Mouse (Mus musculus) neural tube, embryonic 14.5 days (tissue): ENCODE results near the gene Borcs6. TPM values are rescaled to one million over a fixed set of nuclear protein-coding genes. Genes with fewer than 3 reads are reported as not detected.
A peak's percentile ranks its signal among the peaks of the same experiment; 100 is the strongest.

ENCODE experiments used
- ATAC-seq: fragments of 200-750 bp; cut with Nextera tagmentation; 2 replicates; pipeline ENCODE4 v1.8.0; 2017; ENCODE audit warnings: low read depth, mild to moderate bottlenecking, moderate TSS enrichment, moderate library complexity
- H3K27ac ChIP-seq: fragments of 300-500 bp; sonication (generic); 2 replicates; pipeline ENCODE4 v1.5.1; 2014; ENCODE audit warnings: low read depth, mild to moderate bottlenecking, control low read depth, low read length, moderate library complexity, mixed read lengths
- H3K27me3 ChIP-seq: fragments of 300-500 bp; sonication (generic); 2 replicates; pipeline ENCODE4 v1.6.1; 2014; ENCODE audit warnings: low read length; ENCODE audit not compliant: control insufficient read depth, insufficient read depth
- H3K36me3 ChIP-seq: fragments of 300-500 bp; sonication (generic); 2 replicates; pipeline ENCODE4 v1.6.1; 2014; ENCODE audit warnings: low read length, mixed read lengths; ENCODE audit not compliant: control insufficient read depth, insufficient read depth
- H3K4me1 ChIP-seq: fragments of 300-500 bp; sonication (generic); 2 replicates; pipeline ENCODE4 v1.6.1; 2014; ENCODE audit warnings: low read length; ENCODE audit not compliant: control insufficient read depth, insufficient read depth
- H3K4me2 ChIP-seq: fragments of 300-500 bp; sonication (generic); 2 replicates; pipeline ENCODE4 v1.6.1; 2014; ENCODE audit warnings: mild to moderate bottlenecking, low read depth, low read length, control low read depth
- H3K4me3 ChIP-seq: fragments of 300-500 bp; sonication (generic); 2 replicates; pipeline ENCODE4 v1.5.1; 2014; ENCODE audit warnings: low read depth, low read length, control low read depth, mixed read lengths
- H3K9ac ChIP-seq: fragments of 300-500 bp; sonication (generic); replicated peaks from 2 replicates; pipeline ENCODE4 v1.6.1; 2014; ENCODE audit warnings: low read depth, mild to moderate bottlenecking, control low read depth, low read length, mixed read lengths
- H3K9me3 ChIP-seq: fragments of 300-500 bp; sonication (generic); 2 replicates; pipeline ENCODE4 v1.6.1; 2016; ENCODE audit warnings: low read length; ENCODE audit not compliant: control insufficient read depth
- WGBS: fragments of 180-500 bp; shearing (Covaris S2); extraction: QIAGEN DNeasy Blood & Tissue Kit; methylation state at CpG from one replicate; pipeline ENCODE4 v1.1.7; 2014; 5-methylcytosine and 5-hydroxymethylcytosine counted together
- polyA plus RNA-seq: library from polyadenylated mRNA; unstranded; fragments of >200 nt; fragmentation: Nextera tagmentation; extraction: Ambion mirVana; gene quantifications from 2 replicates; pipeline ENCODE4 v1.2.1, GENCODE M21; 2014

Gene Borcs6
- polyA plus RNA-seq, 1 experiment from 2014 or later, result 16.1 TPM

GRCm38 (mm10) chr11:69064259-69065133 lies 5.0 kb downstream of the Borcs6 start:
- Histone ChIP-seq H3K36me3 (no peaks in the 10 kb centered on the region), H3K27ac (no peak overlapping the region), H3K4me3 (peak overlapping the region; percentile 70), H3K27me3 (no peaks in the 10 kb centered on the region), H3K4me2 (peak overlapping the region; percentile 76), H3K9me3 (no peaks in the 10 kb centered on the region), H3K9ac (peak overlapping the region; percentile 59; the same call in 1 of the 2 replicates), H3K4me1 (peaks cover 25% of the 10 kb centered on the region)
- ATAC-seq, result no peak
- 59% methylated on average over 9 of the region's 9 CpGs for WGBS

- no peak overlapping the region for H3K27ac ChIP-seq
- H3K9me3 ChIP-seq, result no peaks in the 10 kb centered on the region
- no peaks in the 10 kb centered on the region for H3K36me3 ChIP-seq
- WGBS, result 60% methylated on average over 3 of the region's 3 CpGs
- no peaks in the 10 kb centered on the region for H3K27me3 ChIP-seq
- H3K4me3 ChIP-seq, result no peak overlapping the region
- peak overlapping the region; percentile 73 for H3K4me2 ChIP-seq
- no peak overlapping the region for H3K9ac ChIP-seq
- ATAC-seq, result no peak
- H3K4me1 ChIP-seq, result peaks cover 29% of the 10 kb centered on the region
Observed at GRCm38 (mm10) chr11:69065394-69065925, 5.9 kb downstream of the Borcs6 start.

GRCm38 (mm10) chr11:69066163-69066861 lies 6.8 kb downstream of the Borcs6 start:
- Histone ChIP-seq H3K9ac (peak overlapping the region; percentile 34; the same call in 1 of the 2 replicates), H3K27ac (no peak overlapping the region), H3K36me3 (no peaks in the 10 kb centered on the region), H3K9me3 (no peaks in the 10 kb centered on the region), H3K4me1 (peaks cover 25% of the 10 kb centered on the region), H3K4me2 (peak overlapping the region; percentile 73), H3K4me3 (peak overlapping the region; percentile 33), H3K27me3 (no peaks in the 10 kb centered on the region)
- 2% methylated on average over 26 of the region's 29 CpGs for WGBS
- ATAC-seq, result no peak

DNA sequence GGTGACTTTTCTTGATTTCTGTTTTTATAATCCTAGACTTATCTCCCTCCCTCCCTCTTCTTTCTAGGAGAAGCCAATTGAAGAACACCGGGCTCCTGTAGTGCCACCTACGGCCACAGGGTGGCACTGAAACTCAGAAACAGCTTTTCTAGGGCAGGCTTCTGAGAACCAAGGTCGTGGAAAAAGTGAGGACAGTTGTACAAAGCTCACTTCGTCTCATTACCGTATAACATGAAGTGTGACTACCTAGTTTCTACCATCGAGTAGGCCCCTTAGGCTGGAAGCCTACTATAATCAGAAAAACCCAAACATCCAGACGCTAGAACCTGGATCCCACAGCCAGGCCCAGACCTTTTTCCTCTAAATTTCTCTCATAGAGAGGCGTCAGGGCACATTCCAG lies 7.4 kb downstream of the Borcs6 start:
- no peak overlapping the region for H3K27ac ChIP-seq
- no peaks in the 10 kb centered on the region for H3K9me3 ChIP-seq
- WGBS, result 12% methylated on average over 8 of the region's 8 CpGs
- ATAC-seq, result no peak
- peak overlapping the region; percentile 33 for H3K4me3 ChIP-seq
- peak overlapping the region; percentile 73 for H3K4me2 ChIP-seq
- no peaks in the 10 kb centered on the region for H3K36me3 ChIP-seq
- H3K9ac ChIP-seq, result no peak overlapping the region; the same call in 1 of the 2 replicates
- H3K27me3 ChIP-seq, result no peaks in the 10 kb centered on the region
- peaks cover 25% of the 10 kb centered on the region for H3K4me1 ChIP-seq

DNA sequence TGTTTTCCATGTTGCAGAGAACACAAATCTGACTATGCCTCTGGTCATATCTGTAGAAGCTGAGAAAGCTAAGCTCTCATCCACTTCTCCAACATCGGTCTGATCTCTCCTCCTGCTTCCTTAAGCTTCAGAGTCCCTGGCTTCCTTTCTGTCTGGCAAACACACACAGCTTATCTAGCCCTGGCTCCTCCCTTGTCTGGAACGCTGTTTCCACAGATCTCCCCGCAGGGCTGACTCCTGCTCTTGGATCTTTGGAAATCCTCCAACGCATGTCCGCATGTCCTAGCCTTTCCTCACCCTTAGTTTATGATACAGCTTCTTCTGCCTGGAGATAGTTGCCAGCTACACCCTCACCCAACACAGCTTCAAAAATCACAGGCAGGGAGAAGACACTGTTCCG lies 8.1 kb downstream of the Borcs6 start:
- no peak overlapping the region for H3K27ac ChIP-seq
- no peaks in the 10 kb centered on the region for H3K9me3 ChIP-seq
- peaks cover 28% of the 10 kb centered on the region for H3K4me1 ChIP-seq
- H3K4me2 ChIP-seq, result no peak overlapping the region
- H3K36me3 ChIP-seq, result no peaks in the 10 kb centered on the region
- H3K27me3 ChIP-seq, result no peaks in the 10 kb centered on the region
- H3K4me3 ChIP-seq, result no peak overlapping the region
- no peak overlapping the region for H3K9ac ChIP-seq
- ATAC-seq, result no peak
- WGBS, result 66% methylated on average over 6 of the region's 6 CpGs

GRCm38 (mm10) chr11:69070093-69070492 lies 10.6 kb downstream of the Borcs6 start:
- Histone ChIP-seq H3K27me3 (no peaks in the 10 kb centered on the region), H3K4me1 (peaks cover 23% of the 10 kb centered on the region), H3K4me3 (peak overlapping the region; percentile 60), H3K27ac (peak overlapping the region; percentile 88), H3K4me2 (peak overlapping the region; percentile 82), H3K9me3 (no peaks in the 10 kb centered on the region), H3K36me3 (no peaks in the 10 kb centered on the region), H3K9ac (peak overlapping the region; percentile 65)
- WGBS, result under 1% methylated on average over 13 of the region's 13 CpGs
- no peak for ATAC-seq

GRCm38 (mm10) chr11:69070590-69071222 lies 11.2 kb downstream of the Borcs6 start, which contains the start of gene Tmem107:
Tmem107 (plus strand) TSS chr11:69070806.
- peak within 1 kb of the TSS; percentile 88 for H3K27ac ChIP-seq
- H3K4me1 ChIP-seq, result peaks cover 23% of the 10 kb centered on the region
- H3K4me2 ChIP-seq, result peak within 1 kb of the TSS; percentile 82
- no peaks in the 10 kb centered on the region for H3K27me3 ChIP-seq
- peak within 1 kb of the TSS; percentile 60 for H3K4me3 ChIP-seq
- peak within 1 kb of the TSS; percentile 65 for H3K9ac ChIP-seq
- no peaks in the 10 kb centered on the region for H3K36me3 ChIP-seq
- ATAC-seq, result peak; percentile 87
- H3K9me3 ChIP-seq, result no peaks in the 10 kb centered on the region
- under 1% methylated on average over 47 of the region's 47 CpGs for WGBS

DNA sequence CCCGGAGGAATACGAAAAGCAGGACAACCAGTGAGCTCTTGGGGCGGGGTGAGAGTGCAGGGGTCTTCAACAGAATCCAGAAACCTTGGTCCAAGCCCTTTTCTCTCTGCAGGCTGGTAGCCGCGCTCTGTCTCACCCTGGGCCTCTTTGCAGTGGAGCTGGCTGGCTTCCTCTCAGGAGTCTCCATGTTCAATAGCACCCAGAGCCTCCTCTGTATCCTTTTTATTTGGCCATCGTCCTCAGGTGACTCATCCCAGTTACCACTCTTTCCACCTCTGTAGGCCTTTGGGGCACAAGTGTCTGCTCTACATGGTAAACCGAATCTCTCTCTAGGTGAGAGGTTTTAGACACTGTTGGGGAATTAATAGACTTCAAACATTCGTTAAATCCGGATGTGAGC lies 11.7 kb downstream of the Borcs6 start:
- Histone ChIP-seq H3K36me3 (no peaks in the 10 kb centered on the region), H3K4me2 (peak overlapping the region; percentile 82), H3K27ac (peak overlapping the region; percentile 88; the same call in 1 of the 2 replicates), H3K27me3 (no peaks in the 10 kb centered on the region), H3K9ac (peak overlapping the region; percentile 65), H3K9me3 (no peaks in the 10 kb centered on the region), H3K4me1 (peaks cover 21% of the 10 kb centered on the region), H3K4me3 (peak overlapping the region; percentile 60)
- no peak for ATAC-seq
- 25% methylated on average over 9 of the region's 9 CpGs for WGBS
